Mouse (Mus musculus) heart, postnatal 0 days (tissue): ENCODE data around the gene B230217C12Rik.

Source experiments
- CTCF ChIP-seq: IDR thresholded peaks from 2 replicates; pipeline ENCODE4 v1.5.1; 2016; ENCODE audit warnings: antibody characterized with exemption, control low read depth, low read depth
- EP300 ChIP-seq: IDR thresholded peaks from 2 replicates; pipeline ENCODE4 v1.6.1; 2016; ENCODE audit warnings: antibody characterized with exemption, low read depth

- TF ChIP-seq CTCF = no peak
- no peak for TF ChIP-seq EP300
Measured at GRCm38 (mm10) chr11:97833352-97833751, 7.2 kb upstream of the B230217C12Rik start.
